Mouse (Mus musculus) MEL (cell line): ENCODE results near the gene Dact1. TPM values are rescaled to one million over a fixed set of nuclear protein-coding genes. Genes with fewer than 3 reads are reported as not detected.

Source experiments
- DNase-seq: peaks from one replicate; pipeline ENCODE4 v3.0.0; 2011; ENCODE audit warnings: low read depth, low spot score
- H3K27ac ChIP-seq: 2 replicates; pipeline ENCODE4 v1.5.1; 2012; ENCODE audit warnings: low read depth, mild to moderate bottlenecking, control low read depth, low read length, moderate library complexity; ENCODE audit not compliant: control insufficient read depth
- H3K27me3 ChIP-seq, 2 experiments: fragments of 150-350 bp in 1 of 2; sonication (generic) in 1 of 2; 2 replicates each; pipeline ENCODE4 v1.6.1; 2012; ENCODE audit warnings: low read length in 2 of 2, mild to moderate bottlenecking in 2 of 2, improper control_type of control experiment in 1 of 2, moderate library complexity in 1 of 2; ENCODE audit not compliant: insufficient read depth in 2 of 2, control insufficient read depth in 1 of 2
- H3K36me3 ChIP-seq, 2 experiments: 2 replicates each; pipeline ENCODE4 v1.6.1; 2012 to 2014; ENCODE audit warnings: low read length in 2 of 2, improper control_type of control experiment in 1 of 2, inconsistent platforms in 1 of 2, mild to moderate bottlenecking in 1 of 2; ENCODE audit not compliant: insufficient read depth in 2 of 2, control insufficient read depth in 1 of 2
- H3K4me1 ChIP-seq, 2 experiments: fragments of 150-350 bp in 1 of 2; sonication (generic) in 1 of 2; 2 replicates each; pipeline ENCODE4 v1.6.1; 2012; ENCODE audit warnings: low read length in 2 of 2, improper control_type of control experiment in 1 of 2, mild to moderate bottlenecking in 1 of 2; ENCODE audit not compliant: insufficient read depth in 2 of 2, control insufficient read depth in 1 of 2
- H3K4me3 ChIP-seq, 2 experiments: fragments of 150-350 bp in 1 of 2; sonication (generic) in 1 of 2; 2 replicates each; pipeline ENCODE4 v1.5.1; 2012; ENCODE audit warnings: low read depth in 2 of 2, low read length in 2 of 2, mild to moderate bottlenecking in 2 of 2, moderate library complexity in 2 of 2, control low read depth in 1 of 2, improper control_type of control experiment in 1 of 2; ENCODE audit not compliant: control insufficient read depth in 1 of 2, insufficient read depth in 1 of 2
- H3K79me2 ChIP-seq: 2 replicates; pipeline ENCODE4 v1.6.1; 2012; ENCODE audit warnings: mild to moderate bottlenecking, low read length, moderate library complexity; ENCODE audit not compliant: control insufficient read depth, poor library complexity, insufficient read depth
- H3K9ac ChIP-seq: 2 replicates; pipeline ENCODE4 v1.6.1; 2012; ENCODE audit warnings: low read depth, mild to moderate bottlenecking, control low read depth, low read length, moderate library complexity; ENCODE audit not compliant: control insufficient read depth, poor library complexity, severe bottlenecking
- H3K9me3 ChIP-seq: fragments of 150-350 bp; sonication (generic); replicated peaks from 2 replicates; pipeline ENCODE4 v1.6.1; 2012; ENCODE audit warnings: mild to moderate bottlenecking, low read length, improper control_type of control experiment, moderate library complexity; ENCODE audit not compliant: insufficient read depth
- BHLHE40 ChIP-seq: IDR thresholded peaks from 2 replicates; pipeline ENCODE4 v1.6.1; 2012; ENCODE audit warnings: low read depth, mild to moderate bottlenecking, inconsistent platforms, low read length, improper control_type of control experiment, borderline replicate concordance
- CHD2 ChIP-seq: IDR thresholded peaks from 2 replicates; pipeline ENCODE4 v1.6.1; 2011; ENCODE audit warnings: low read length, improper control_type of control experiment
- E2F4 ChIP-seq: IDR thresholded peaks from 2 replicates; pipeline ENCODE4 v1.6.1; 2011; ENCODE audit warnings: low read depth, low read length, improper control_type of control experiment, borderline replicate concordance
- EP300 ChIP-seq, 2 experiments: IDR thresholded peaks; 2 replicates each; pipeline ENCODE4 v1.6.1; 2011; ENCODE audit warnings: improper control_type of control experiment in 2 of 2, low read length in 2 of 2, low read depth in 1 of 2, mild to moderate bottlenecking in 1 of 2
- GATA1 ChIP-seq: IDR thresholded peaks from 2 replicates; pipeline ENCODE4 v1.6.1; 2011; ENCODE audit warnings: low read depth, low read length, improper control_type of control experiment
- HCFC1 ChIP-seq: IDR thresholded peaks from 2 replicates; pipeline ENCODE4 v1.6.1; 2012; ENCODE audit warnings: low read depth, mild to moderate bottlenecking, inconsistent platforms, low read length, improper control_type of control experiment, moderate library complexity
- JUND ChIP-seq: IDR thresholded peaks from 2 replicates; pipeline ENCODE4 v1.6.1; 2011; ENCODE audit warnings: low read depth, mild to moderate bottlenecking, improper control_type of control experiment, low read length
- KAT2A ChIP-seq: conservative IDR thresholded peaks from 2 replicates; pipeline ENCODE4 v1.6.1; 2012; ENCODE audit warnings: low read depth, low read length, improper control_type of control experiment, inconsistent platforms
- MAFK ChIP-seq: IDR thresholded peaks from 2 replicates; pipeline ENCODE4 v1.6.1; 2011; ENCODE audit warnings: low read depth, mild to moderate bottlenecking, low read length, improper control_type of control experiment, borderline replicate concordance
- MAX ChIP-seq: IDR thresholded peaks from 2 replicates; pipeline ENCODE4 v1.6.1; 2011; ENCODE audit warnings: low read length, improper control_type of control experiment
- MXI1 ChIP-seq: IDR thresholded peaks from 2 replicates; pipeline ENCODE4 v1.6.1; 2011; ENCODE audit warnings: mild to moderate bottlenecking, low read depth, low read length, improper control_type of control experiment
- MYB ChIP-seq: IDR thresholded peaks from 2 replicates; pipeline ENCODE4 v1.6.1; 2011; ENCODE audit warnings: mild to moderate bottlenecking, low read depth, low read length, improper control_type of control experiment
- MYC ChIP-seq: IDR thresholded peaks from 2 replicates; pipeline ENCODE4 v1.6.1; 2011; ENCODE audit warnings: low read depth, mild to moderate bottlenecking, low read length, improper control_type of control experiment, moderate library complexity
- NELFE ChIP-seq: IDR thresholded peaks from 2 replicates; pipeline ENCODE4 v1.6.1; 2011; ENCODE audit warnings: low read depth, low read length, improper control_type of control experiment
- NRF1 ChIP-seq: IDR thresholded peaks from 2 replicates; pipeline ENCODE4 v1.6.1; 2014; ENCODE audit warnings: low read depth, mild to moderate bottlenecking, inconsistent platforms, low read length, improper control_type of control experiment, moderate library complexity; ENCODE audit not compliant: poor library complexity, insufficient read depth, severe bottlenecking
- POLR2A ChIP-seq, 2 experiments: IDR thresholded peaks; 2 replicates each; pipeline ENCODE4 v1.6.1; 2011 to 2012; ENCODE audit warnings: low read length in 2 of 2, mild to moderate bottlenecking in 2 of 2, control low read depth in 1 of 2, improper control_type of control experiment in 1 of 2, low read depth in 1 of 2, moderate library complexity in 1 of 2; ENCODE audit not compliant: control insufficient read depth in 1 of 2, insufficient read depth in 1 of 2, poor library complexity in 1 of 2
- RAD21 ChIP-seq: IDR thresholded peaks from 2 replicates; pipeline ENCODE4 v1.6.1; 2011; ENCODE audit warnings: mild to moderate bottlenecking, low read depth, low read length, improper control_type of control experiment
- SIN3A ChIP-seq: IDR thresholded peaks from 2 replicates; pipeline ENCODE4 v1.6.1; 2012; ENCODE audit warnings: low read length, improper control_type of control experiment, inconsistent platforms
- SMC3 ChIP-seq: IDR thresholded peaks from 2 replicates; pipeline ENCODE4 v1.6.1; 2011; ENCODE audit warnings: low read depth, low read length, improper control_type of control experiment
- TAL1 ChIP-seq: IDR thresholded peaks from 2 replicates; pipeline ENCODE4 v1.6.1; 2012; ENCODE audit warnings: mild to moderate bottlenecking, inconsistent platforms, low read length, moderate library complexity, mixed read lengths
- USF2 ChIP-seq, 2 experiments: IDR thresholded peaks; 2 replicates each; pipeline ENCODE4 v1.6.1; 2011 to 2012; ENCODE audit warnings: improper control_type of control experiment in 2 of 2, low read length in 2 of 2, borderline replicate concordance in 1 of 2, inconsistent platforms in 1 of 2, low read depth in 1 of 2, mild to moderate bottlenecking in 1 of 2; ENCODE audit not compliant: insufficient read depth in 1 of 2
- polyA plus RNA-seq, 2 experiments: library from polyadenylated mRNA; stranded (reverse) in 1 of 2; unstranded in 1 of 2; fragments of >175 nt in 1 of 2; fragments of >200 nt in 1 of 2; gene quantifications; 2 replicates each; pipeline versions ENCODE4 v1.2.1 to v1.2.4; 2012; ENCODE audit warnings: low replicate concordance in 2 of 2, low read depth in 1 of 2; ENCODE audit not compliant: insufficient read length in 2 of 2, insufficient read depth in 1 of 2, missing spikeins in 1 of 2
- total RNA-seq: library from RNA; depleted of rRNA; stranded (reverse); fragments of 300-350 nt; gene quantifications from 2 replicates; pipeline ENCODE4 v1.2.3, GENCODE M21; 2012

Dact1 gene
- total and polyA plus RNA-seq, 3 experiments: 0.06 TPM; not detected in 2

DNA sequence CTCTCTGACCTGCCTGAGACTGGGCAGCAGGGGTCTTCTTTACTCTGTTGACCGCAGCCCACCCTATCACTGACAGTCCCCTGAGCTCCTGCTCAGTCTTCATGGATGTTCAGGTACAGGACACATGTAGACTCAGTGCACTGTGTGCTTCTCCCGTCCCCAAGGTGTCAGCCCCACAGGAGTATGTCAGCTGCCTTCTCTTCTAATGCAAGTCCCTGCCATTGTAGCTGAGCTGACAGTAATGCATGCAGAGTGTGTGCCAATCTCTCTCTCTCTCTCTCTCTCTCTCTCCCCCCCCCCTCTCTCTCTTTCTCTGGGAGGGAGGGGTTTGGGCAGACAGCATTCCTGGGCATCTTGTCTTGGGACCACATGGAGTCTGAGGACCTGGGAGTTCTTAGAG, 19.2 kb upstream of the Dact1 start:
- no peak overlapping the region for H3K4me3 ChIP-seq
- H3K27me3 ChIP-seq: no peaks in the 10 kb centered on the region
- H3K36me3 ChIP-seq: no peaks in the 10 kb centered on the region
- no peaks in the 10 kb centered on the region for H3K4me1 ChIP-seq
- TF ChIP-seq USF2 (IDR thresholded peaks at IDR 0.05; ENCODE audit: borderline replicate concordance in 1 of 2, insufficient read depth in 1 of 2, low read depth in 1 of 2, low read length in 2 of 2): no peak
- no peak for TF ChIP-seq NELFE
- TF ChIP-seq HCFC1: no peak
- TF ChIP-seq MYC: no peak
- TF ChIP-seq MYB: no peak
- H3K79me2 ChIP-seq: no peaks in the 10 kb centered on the region
- DNase-seq: no peak
- no peaks in the 10 kb centered on the region for H3K9me3 ChIP-seq
- H3K27ac ChIP-seq: no peak overlapping the region
- H3K9ac ChIP-seq: no peak overlapping the region

DNA sequence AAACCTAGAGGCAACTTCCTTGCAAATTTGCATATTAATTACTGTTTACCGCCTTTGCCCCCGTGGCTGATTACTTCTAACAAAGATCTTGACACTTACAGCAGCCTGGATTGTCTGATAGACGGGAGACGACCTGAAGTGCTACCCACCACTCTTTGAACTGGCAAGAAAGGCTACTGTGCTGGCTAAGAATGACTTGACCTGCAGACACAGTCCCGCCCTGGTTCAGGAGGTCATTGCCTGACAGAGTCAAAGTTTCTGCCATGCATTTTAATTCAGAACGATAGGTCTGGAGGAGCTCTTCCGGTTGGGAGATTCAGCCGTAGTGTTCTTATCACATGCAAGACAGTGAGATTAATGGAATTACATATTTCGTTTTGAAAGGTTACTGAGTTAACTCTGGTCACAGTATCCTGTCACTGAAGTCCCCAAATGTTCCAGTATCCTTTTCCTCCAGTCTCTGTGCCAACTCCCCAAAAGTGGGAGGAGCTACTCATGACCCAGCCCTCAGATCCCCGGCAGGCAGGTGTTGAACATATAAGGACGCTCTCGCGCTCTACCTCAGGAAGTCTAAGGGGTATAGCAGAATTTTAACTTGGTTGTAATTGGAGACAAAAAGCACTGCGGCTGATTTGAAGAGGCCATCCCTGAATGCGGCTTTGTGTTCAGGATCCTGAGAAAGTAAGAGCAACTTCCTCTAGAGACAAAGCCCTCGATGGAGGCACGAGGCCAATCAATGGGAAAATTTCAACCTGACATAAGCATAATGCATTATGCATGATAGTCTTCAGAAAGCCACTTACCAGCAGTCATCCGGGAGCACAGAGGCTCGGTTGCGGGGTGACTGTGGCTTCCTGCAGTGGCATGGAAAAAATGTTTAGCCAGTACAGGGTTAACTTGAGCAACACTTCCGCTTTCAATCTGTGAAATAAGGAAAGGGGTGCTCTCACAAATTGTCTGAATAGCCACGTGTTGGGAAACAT, 15.4 kb upstream of the Dact1 start:
- no peaks in the 10 kb centered on the region for H3K4me1 ChIP-seq
- H3K4me3 ChIP-seq: no peak overlapping the region
- no peak for DNase-seq
- no peak overlapping the region for H3K9ac ChIP-seq
- H3K27ac ChIP-seq: no peak overlapping the region
- no peaks in the 10 kb centered on the region for H3K27me3 ChIP-seq
- H3K79me2 ChIP-seq: no peaks in the 10 kb centered on the region
- H3K9me3 ChIP-seq: no peaks in the 10 kb centered on the region
- TF ChIP-seq MXI1 (no peak), RAD21 (no peak), POLR2A (IDR thresholded peaks at IDR 0.05; ENCODE audit: control insufficient read depth in 1 of 2, insufficient read depth in 1 of 2, low read depth in 1 of 2, low read length in 2 of 2, poor library complexity in 1 of 2) (no peak), GATA1 (no peak), MAX (no peak), EP300 (IDR thresholded peaks at IDR 0.05; ENCODE audit: low read depth in 1 of 2, low read length in 2 of 2) (no peak), MYC (no peak), MYB (no peak), HCFC1 (no peak), NRF1 (no peak), JUND (no peak), TAL1 (no peak), SMC3 (no peak), CHD2 (no peak), BHLHE40 (no peak), SIN3A (no peak), E2F4 (no peak), MAFK (no peak), KAT2A (no peak)
- no peaks in the 10 kb centered on the region for H3K36me3 ChIP-seq
